Mouse (Mus musculus) right cerebral cortex, adult 18-20 months (tissue): ENCODE results near the gene Nr6a1.

ENCODE experiments used
- DNase-seq: peaks from one replicate; pipeline ENCODE4 v3.0.0; 2022; ENCODE audit warnings: mixed read lengths

Nr6a1 gene

GRCm38 (mm10) chr2:38872730-38873129 is 54.8 kb downstream of the Nr6a1 start:
- no peak for DNase-seq

DNA sequence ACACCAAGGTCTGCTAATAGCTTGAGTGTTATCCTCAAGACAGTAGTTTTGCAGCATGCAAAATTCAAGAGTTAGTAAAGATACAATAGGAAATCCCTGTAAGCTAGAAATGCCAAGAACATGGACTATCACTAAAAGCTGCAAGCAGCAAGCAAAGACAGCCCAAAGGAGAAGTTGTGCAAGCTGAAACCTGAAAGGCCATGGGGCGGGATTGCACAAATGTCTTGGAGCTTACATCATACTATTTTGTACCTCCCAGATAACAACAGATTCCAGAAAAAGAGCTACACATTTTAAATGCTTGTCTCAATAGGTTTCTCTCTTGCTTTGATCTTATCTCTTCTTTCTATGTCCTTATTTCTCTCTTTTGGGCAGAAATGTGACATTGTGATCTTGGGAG is 60.8 kb downstream of the Nr6a1 start:
- no peak for DNase-seq

DNA sequence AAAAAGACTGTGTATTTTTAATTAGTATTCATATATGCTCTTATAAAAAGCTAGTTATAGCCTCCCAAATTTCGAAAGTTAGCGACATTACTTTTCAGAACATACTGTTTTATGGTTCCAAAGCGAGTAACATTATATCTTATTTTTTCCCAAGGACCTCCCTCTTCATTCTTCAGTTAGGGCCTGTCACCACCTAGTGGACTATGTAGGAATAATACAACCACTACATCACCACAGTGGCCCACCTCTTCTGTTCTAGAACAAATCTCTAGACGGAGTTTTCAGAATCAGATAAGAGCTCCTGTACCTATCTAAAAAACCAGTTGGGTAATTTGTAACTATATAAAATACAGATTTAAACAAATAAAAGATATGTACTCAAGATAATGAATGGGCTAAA is 63.5 kb downstream of the Nr6a1 start:
- peak; percentile 32 for DNase-seq

DNA sequence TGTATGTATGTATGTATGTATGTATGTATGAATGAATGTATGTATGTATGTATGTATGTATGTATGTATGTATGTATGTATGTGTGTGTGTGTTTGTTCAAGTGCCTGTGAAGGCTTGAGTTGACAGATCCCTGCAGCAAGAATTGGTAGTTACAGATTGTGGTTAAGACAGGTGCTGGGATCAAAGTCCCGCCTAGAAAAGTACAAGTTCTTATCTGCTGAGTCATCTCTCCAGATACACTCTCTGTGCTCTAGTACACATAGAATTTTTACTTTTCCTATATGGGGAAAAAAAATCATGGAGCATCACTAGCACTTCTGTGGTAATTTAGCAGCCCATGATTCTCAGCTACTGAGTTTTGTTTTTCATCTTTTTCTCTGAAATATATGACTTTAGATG is 75.7 kb downstream of the Nr6a1 start:
- DNase-seq = no peak

- DNase-seq = no peak
Measured at GRCm38 (mm10) chr2:38846319-38846718, 81.2 kb downstream of the Nr6a1 start.

GRCm38 (mm10) chr2:38835489-38835888 is 92.0 kb downstream of the Nr6a1 start:
- DNase-seq = no peak

- no peak for DNase-seq
Measured at GRCm38 (mm10) chr2:38831976-38832375, 95.5 kb downstream of the Nr6a1 start.

DNA sequence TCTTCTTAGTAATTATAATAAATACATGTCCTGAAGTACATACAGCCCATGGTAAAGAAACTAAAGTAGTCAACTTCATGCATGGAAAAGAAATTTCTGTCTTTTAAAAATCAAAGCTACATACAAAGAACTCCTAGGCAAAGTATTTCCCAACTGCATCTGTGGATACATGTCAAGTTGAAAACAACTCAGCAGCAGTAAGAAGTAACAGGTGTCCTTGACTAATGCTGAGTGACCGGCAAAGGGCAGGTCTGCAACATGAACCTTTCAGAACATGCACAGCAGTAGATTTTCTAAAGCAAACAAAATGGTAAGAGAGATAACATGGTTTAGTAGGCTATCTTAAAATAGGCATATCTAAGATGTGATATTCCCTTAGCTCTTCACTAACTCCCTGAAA is 98.0 kb downstream of the Nr6a1 start:
- no peak for DNase-seq

DNA sequence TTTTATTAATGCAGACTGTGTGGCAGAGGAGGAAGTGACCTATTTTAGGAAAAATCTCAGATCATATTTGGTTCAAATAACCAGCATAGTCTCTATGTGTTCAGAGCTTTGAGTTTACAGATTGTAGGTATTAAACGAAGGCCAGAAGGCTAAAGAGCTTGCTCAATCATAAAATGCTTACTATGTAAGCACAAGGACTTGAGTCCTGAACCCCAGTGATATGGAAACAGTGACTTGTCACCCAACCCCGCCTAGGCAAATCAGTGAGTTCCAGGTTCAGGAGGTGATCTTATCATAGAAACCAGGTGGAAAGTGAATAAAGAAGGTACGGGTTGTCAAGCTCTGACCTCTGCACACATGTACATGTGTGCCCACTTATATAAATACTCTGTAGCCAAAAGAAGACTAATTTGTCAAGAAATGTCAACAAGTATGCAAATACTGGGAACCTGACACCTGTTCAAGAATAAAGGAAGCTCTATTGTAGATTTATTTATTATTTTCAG is 99.6 kb downstream of the Nr6a1 start:
- DNase-seq = no peak

DNA sequence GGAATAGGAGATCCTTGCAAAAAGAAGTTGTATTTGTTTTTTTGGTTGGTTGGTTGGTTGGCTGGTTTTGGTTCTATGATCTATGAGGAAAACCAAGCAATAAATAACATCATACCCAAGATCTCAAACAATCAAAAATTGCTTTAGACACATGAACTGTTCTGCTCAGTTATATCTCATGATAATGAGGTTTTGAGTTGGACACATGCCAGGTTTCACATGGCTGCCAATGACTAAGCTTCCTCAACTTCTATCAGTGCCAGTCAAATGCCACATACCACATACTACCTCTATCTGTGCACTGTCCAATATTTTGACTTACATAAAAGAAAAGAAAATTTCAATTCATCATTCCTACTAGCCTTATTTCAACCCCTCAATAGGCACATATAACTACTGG is 101.3 kb downstream of the Nr6a1 start:
- DNase-seq = no peak

DNA sequence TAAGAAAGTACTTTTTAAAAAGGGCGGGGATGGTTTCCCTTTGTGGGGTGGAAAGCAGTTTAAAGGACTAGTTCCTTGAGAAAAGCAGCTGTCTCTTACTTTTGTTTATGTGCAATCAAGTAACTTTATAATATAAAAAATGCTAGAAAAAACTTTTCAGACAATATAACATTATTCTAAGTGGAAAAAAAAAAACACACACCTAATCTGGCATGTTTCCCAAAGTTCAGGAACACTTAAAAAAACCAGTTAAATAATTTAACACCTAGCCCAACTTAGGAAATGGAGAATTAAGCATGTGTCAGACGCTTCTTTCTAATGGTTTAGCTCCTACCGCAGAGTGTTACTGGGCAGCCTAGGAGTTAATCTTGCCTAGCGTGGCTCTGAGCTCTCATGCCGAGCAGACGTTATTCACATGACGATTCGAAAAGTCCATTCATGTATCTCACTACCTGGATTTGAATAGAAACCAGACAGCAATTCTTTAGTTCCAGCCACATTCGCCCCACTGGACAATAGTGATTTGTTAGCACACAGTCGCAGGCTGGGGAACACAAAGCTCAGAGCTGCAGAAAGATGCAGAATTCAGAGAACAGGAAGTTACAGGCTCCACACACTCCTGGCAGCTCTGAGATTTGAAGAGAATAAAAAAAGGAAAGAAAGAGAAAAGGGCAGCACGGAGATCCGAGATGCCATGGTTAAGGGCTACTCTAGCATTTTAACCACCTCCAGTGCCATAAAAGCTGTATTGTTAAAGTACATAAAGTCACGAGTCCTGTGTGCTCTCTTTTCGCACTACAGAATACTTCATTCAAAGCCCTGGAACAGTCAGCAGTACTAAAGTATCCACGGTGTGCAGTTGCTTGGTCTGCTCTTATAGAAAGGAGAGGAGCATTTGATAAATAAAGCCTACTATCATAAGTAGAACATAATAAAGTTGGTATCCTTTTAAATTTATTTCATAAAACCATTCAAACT is 102.4 kb downstream of the Nr6a1 start:
- peak; percentile 15 for DNase-seq

- DNase-seq = peak; percentile 23
Measured at GRCm38 (mm10) chr2:38823912-38824583, 103.4 kb downstream of the Nr6a1 start.

- no peak for DNase-seq
Measured at GRCm38 (mm10) chr2:38823406-38823805, 104.1 kb downstream of the Nr6a1 start.

GRCm38 (mm10) chr2:38822995-38823394 is 104.5 kb downstream of the Nr6a1 start:
- DNase-seq = peak; percentile 12

- no peak for DNase-seq
Measured at GRCm38 (mm10) chr2:38817487-38817886, 110.0 kb downstream of the Nr6a1 start.

- DNase-seq = peak; percentile 64
Measured at GRCm38 (mm10) chr2:38797087-38797624, 130.3 kb downstream of the Nr6a1 start.

DNA sequence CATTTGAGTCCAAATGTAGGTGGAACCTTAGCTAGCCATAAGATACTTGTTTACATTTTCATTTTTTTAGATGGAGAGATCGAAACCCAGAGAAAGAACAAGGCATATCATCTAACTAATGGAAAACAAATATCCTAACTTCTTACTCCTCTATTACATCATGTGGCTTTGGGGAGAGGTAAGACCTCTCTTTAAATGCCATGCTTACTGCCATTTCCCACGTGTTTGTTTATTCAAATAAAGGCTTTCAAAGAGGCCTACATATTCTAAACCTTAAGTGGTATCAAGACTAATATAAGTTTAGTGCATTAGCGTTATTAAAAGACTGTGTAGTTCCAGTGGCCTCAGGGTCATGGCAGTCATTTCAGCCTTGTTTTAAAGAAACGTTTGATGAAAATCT is 140.2 kb downstream of the Nr6a1 start:
- DNase-seq = no peak

- DNase-seq = no peak
Measured at GRCm38 (mm10) chr2:38786216-38786960, 141.1 kb downstream of the Nr6a1 start.

- no peak for DNase-seq
Measured at GRCm38 (mm10) chr2:38785113-38785512, 142.4 kb downstream of the Nr6a1 start.

GRCm38 (mm10) chr2:38784396-38784795 is 143.1 kb downstream of the Nr6a1 start:
- no peak for DNase-seq

DNA sequence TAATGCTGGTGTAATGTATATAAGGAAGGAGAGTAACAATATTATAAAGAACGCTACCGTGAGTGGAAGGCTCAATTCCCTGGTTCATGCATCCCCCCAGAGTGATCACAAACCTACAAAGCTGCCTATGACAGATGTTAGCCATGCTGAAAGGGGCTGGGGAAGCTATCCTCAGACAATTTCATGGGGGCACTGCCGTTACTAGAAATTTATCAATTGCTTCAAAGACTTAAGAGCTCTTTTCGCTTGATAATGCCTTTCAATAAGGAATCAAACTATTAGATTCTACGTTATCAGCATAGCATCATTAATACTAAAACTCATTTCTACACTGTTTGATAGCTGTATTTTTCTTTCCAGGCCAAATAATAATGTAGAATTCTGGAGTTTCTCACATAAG is 144.1 kb downstream of the Nr6a1 start:
- DNase-seq = no peak

- DNase-seq = no peak
Measured at GRCm38 (mm10) chr2:38782731-38783130, 144.8 kb downstream of the Nr6a1 start.
